ENCODE assay signal across 9 mouse cellular contexts in genomic region chr5:23993553-23993894, GRCm38 (mm10). TPM values are rescaled to one million over a fixed set of nuclear protein-coding genes. Genes with fewer than 3 reads are reported as not detected.
DNase-seq lines count a peak whose midpoint lies in the region; ATAC-seq and TF ChIP-seq lines count a peak whose summit lies in the region.
"Had no signal": no experiment of that assay in that cellular context is flagged by ENCODE, and none has a peak within 500 bp of the region (broad histone marks: within the 10 kb centered on the region; RNA-seq: fewer than 3 reads in every experiment).

No protein-coding gene starts in this region.

- H3K27ac ChIP-seq in lung, embryonic 14.5 days (ENCODE audit: low read depth) = peak overlapping the region; percentile 61; the same call in 1 of the 2 replicates
- peak overlapping the region; percentile 68 for H3K27ac ChIP-seq in hindbrain, postnatal 0 days
- H3K27ac ChIP-seq in neural tube, embryonic 15.5 days (replicated peaks) = peak overlapping the region; percentile 49
- H3K27ac ChIP-seq: liver, embryonic 14.5 days had no signal

- H3K4me1 ChIP-seq in lung, embryonic 14.5 days (ENCODE audit: insufficient read depth) = no peaks in the 10 kb centered on the region
- peaks cover 5% of the 10 kb centered on the region for H3K4me1 ChIP-seq in lung, adult 2 months (ENCODE audit: control insufficient read depth, insufficient read depth, low read length)
- H3K4me1 ChIP-seq in hindbrain, postnatal 0 days (ENCODE audit: insufficient read depth, low read length) = peaks cover 14% of the 10 kb centered on the region
- H3K4me1 ChIP-seq in neural tube, embryonic 15.5 days = peaks cover 27% of the 10 kb centered on the region

- no peak overlapping the region for H3K4me2 ChIP-seq in lung, embryonic 14.5 days
- H3K4me2 ChIP-seq in hindbrain, postnatal 0 days (ENCODE audit: low read depth, low read length) = no peak overlapping the region
- no peak overlapping the region for H3K4me2 ChIP-seq in neural tube, embryonic 15.5 days

- no peaks in the 10 kb centered on the region for H3K27me3 ChIP-seq in lung, embryonic 14.5 days (ENCODE audit: insufficient read depth, low read length)
- no peaks in the 10 kb centered on the region for H3K27me3 ChIP-seq in hindbrain, postnatal 0 days (ENCODE audit: insufficient read depth, low read length)
- H3K27me3 ChIP-seq in neural tube, embryonic 15.5 days (replicated peaks) = no peaks in the 10 kb centered on the region

- WGBS in lung, embryonic 14.5 days = 17% methylated on average over 2 of the region's 2 CpGs
- 14% methylated on average over 2 of the region's 2 CpGs for WGBS in lung, adult 2 months
- 7% methylated on average over 2 of the region's 2 CpGs for WGBS in hindbrain, postnatal 0 days
- 12% methylated on average over 2 of the region's 2 CpGs for WGBS in neural tube, embryonic 15.5 days

- TF ChIP-seq POLR2A in lung, adult 2 months (IDR thresholded peaks at IDR 0.05; ENCODE audit: borderline replicate concordance, extremely low read depth, low read depth, low read length) = no peak

- TF ChIP-seq CTCF in lung, embryonic 14.5 days (IDR thresholded peaks at IDR 0.05; ENCODE audit: low read depth) = no peak
- no peak for TF ChIP-seq CTCF in lung, adult 2 months (IDR thresholded peaks at IDR 0.05; ENCODE audit: insufficient read depth, low read length)
- TF ChIP-seq CTCF in hindbrain, postnatal 0 days (IDR thresholded peaks at IDR 0.05; ENCODE audit: low read depth) = no peak

- H3K36me3 ChIP-seq in lung, embryonic 14.5 days (ENCODE audit: insufficient read depth) = no peaks in the 10 kb centered on the region
- H3K36me3 ChIP-seq in hindbrain, postnatal 0 days (ENCODE audit: insufficient read depth, low read length) = no peaks in the 10 kb centered on the region
- peaks cover under 1% of the 10 kb centered on the region for H3K36me3 ChIP-seq in neural tube, embryonic 15.5 days

- H3K9ac ChIP-seq in lung, embryonic 14.5 days = no peak overlapping the region
- H3K9ac ChIP-seq in hindbrain, postnatal 0 days (replicated peaks; ENCODE audit: low read length) = 0 out of 2 replicates have a peak overlapping the region, but pooled peaks have one; percentile 17
- no peak overlapping the region for H3K9ac ChIP-seq in neural tube, embryonic 15.5 days (replicated peaks)
- H3K9ac ChIP-seq: liver, embryonic 14.5 days had no signal

- ATAC-seq in lung, embryonic 14.5 days (ENCODE audit: insufficient read depth) = no peak; the same call in 1 of the 2 replicates
- no peak for ATAC-seq in hindbrain, postnatal 0 days
- peak; percentile 28; the same call in 1 of the 2 replicates for ATAC-seq in neural tube, embryonic 15.5 days (ENCODE audit: low FRiP score)
- no peak for ATAC-seq in cerebellum, adult (ENCODE audit: insufficient number of reproducible peaks, low FRiP score, low TSS enrichment)

- H3K4me3 ChIP-seq in lung, embryonic 14.5 days (ENCODE audit: low read depth, low read length) = no peak overlapping the region
- H3K4me3 ChIP-seq in lung, adult 2 months (replicated peaks; ENCODE audit: extremely low read depth, low read depth, low read length) = no peak overlapping the region
- H3K4me3 ChIP-seq in hindbrain, postnatal 0 days (ENCODE audit: low read length) = no peak overlapping the region
- no peak overlapping the region for H3K4me3 ChIP-seq in neural tube, embryonic 15.5 days (replicated peaks)

- DNase-seq in embryo, embryonic 10 days (ENCODE audit: low spot score) = peak; percentile 9
- no peak for DNase-seq in embryo, embryonic 11 days
- no peak for DNase-seq in lung, embryonic 14.5 days
- DNase-seq in lung, adult 2 months = no peak
- DNase-seq in hindbrain, postnatal 0 days (ENCODE audit: low spot score) = no peak
- no peak for DNase-seq in urinary bladder, adult 2 months (ENCODE audit: low spot score)

- no peaks in the 10 kb centered on the region for H3K9me3 ChIP-seq in lung, embryonic 14.5 days (ENCODE audit: low read depth, low read length)
- no peaks in the 10 kb centered on the region for H3K9me3 ChIP-seq in hindbrain, postnatal 0 days (ENCODE audit: low read length)
- no peaks in the 10 kb centered on the region for H3K9me3 ChIP-seq in neural tube, embryonic 15.5 days (replicated peaks)

RNA-seq across cellular contexts. Expression of gene Fam126a, which starts 37.0 kb away (rescaled TPM):
- polyA plus RNA-seq in lung, embryonic 14.5 days (2014; fragmentation: Nextera tagmentation; extraction: Ambion mirVana) = 23.7 and 24.0 TPM in 2 replicates
- polyA plus RNA-seq in lung, adult 2 months (2012; rRNA removed) = 4.8 and 7.8 TPM in 2 replicates
- total RNA-seq in hindbrain, postnatal 0 days (2014; rRNA removed) = 24.5 and 26.6 TPM in 2 replicates
- polyA plus RNA-seq in hindbrain, postnatal 0 days (2015; fragmentation: Nextera tagmentation; extraction: Ambion mirVana) = 16.5 and 17.7 TPM in 2 replicates
- polyA plus RNA-seq in neural tube, embryonic 15.5 days (2015; fragmentation: Nextera tagmentation; extraction: Ambion mirVana) = 22.3 and 22.5 TPM in 2 replicates
- polyA plus RNA-seq in urinary bladder, adult 2 months (2012; rRNA removed) = 16.7 and 17.6 TPM in 2 replicates
